Mouse (Mus musculus): Measurements from ENCODE around the gene Nop53. TPM values are rescaled to one million over a fixed set of nuclear protein-coding genes. Genes with fewer than 3 reads are reported as not detected.
A peak's percentile ranks its signal among the peaks of the same experiment; 100 is the strongest.

Nop53 gene
- polyA plus RNA-seq, 1 experiment: 270 TPM

DNA sequence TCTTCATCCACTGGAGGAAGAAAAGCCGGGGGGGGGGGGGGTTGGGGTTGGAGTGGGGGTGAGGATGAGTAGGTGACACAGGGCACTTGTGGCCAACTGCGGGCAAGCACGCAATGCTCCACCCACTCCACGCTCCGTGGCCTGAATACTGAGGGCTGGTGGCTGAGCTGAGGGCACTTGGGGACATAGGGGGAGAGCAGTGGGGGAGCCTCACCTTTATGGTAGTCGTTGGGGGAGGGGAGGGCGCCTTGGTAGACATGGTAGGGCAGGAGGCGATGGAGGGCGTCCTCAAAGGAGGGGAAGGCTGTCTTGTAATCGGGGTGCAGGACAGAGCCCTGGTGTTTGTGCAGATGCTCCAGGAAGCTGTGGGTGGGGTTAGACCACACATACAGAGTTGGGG is 29.6 kb upstream of the Nop53 start:
- no peak overlapping the region for H3K4me3 ChIP-seq
- TF ChIP-seq CEBPB (IDR thresholded peaks at IDR 0.05; ENCODE audit: insufficient read depth, poor library complexity, severe bottlenecking) (no peak), TCF3 (IDR thresholded peaks at IDR 0.05; ENCODE audit: insufficient read length, low read depth) (no peak)
- peaks cover 7% of the 10 kb centered on the region for H3K36me3 ChIP-seq (ENCODE audit: control insufficient read depth, insufficient read depth)
- no peaks in the 10 kb centered on the region for H3K79me2 ChIP-seq (ENCODE audit: control insufficient read depth, insufficient read depth)
- H3K4me2 ChIP-seq (ENCODE audit: low read depth): no peak overlapping the region
- H3K27me3 ChIP-seq (ENCODE audit: control insufficient read depth, insufficient read depth, insufficient read length): no peaks in the 10 kb centered on the region
- H3ac ChIP-seq (ENCODE audit: control insufficient read depth, insufficient read length): no peak overlapping the region

DNA sequence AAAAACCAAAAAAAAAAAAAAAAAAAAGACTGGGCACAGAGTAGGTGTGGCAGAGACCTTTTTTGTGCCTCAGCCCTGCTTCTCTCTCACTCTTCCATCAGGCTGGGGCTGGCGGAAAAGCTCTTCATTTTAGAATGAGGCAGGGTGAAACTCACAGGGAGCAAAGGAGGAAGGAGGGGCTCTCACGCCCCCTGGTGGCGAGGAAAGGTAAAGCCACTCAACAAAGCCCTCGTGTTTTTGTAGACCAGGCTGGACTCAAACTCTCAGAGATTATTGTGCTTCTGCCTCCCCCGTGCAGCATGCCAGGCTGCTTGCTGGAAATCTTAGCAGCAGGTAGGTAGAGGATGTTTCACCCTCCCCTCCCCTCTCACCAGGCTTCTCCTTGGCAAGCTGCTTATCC is 28.8 kb upstream of the Nop53 start:
- no peak overlapping the region for H3K4me2 ChIP-seq (ENCODE audit: low read depth)
- no peak overlapping the region for H3K4me3 ChIP-seq
- no peaks in the 10 kb centered on the region for H3K79me2 ChIP-seq (ENCODE audit: control insufficient read depth, insufficient read depth)
- H3K27me3 ChIP-seq (ENCODE audit: control insufficient read depth, insufficient read depth, insufficient read length): no peaks in the 10 kb centered on the region
- TF ChIP-seq SRF (IDR thresholded peaks at IDR 0.05; ENCODE audit: control insufficient read depth, insufficient read length, low read depth): no peak
- no peak for TF ChIP-seq POLR2A (IDR thresholded peaks at IDR 0.05; ENCODE audit: insufficient read length, low read depth)
- TF ChIP-seq MYOD1 (IDR thresholded peaks at IDR 0.05; ENCODE audit: control insufficient read depth in 1 of 3, insufficient read length in 2 of 3, low read depth in 2 of 3): no peak
- TF ChIP-seq POLR2AphosphoS2 (IDR thresholded peaks at IDR 0.05; ENCODE audit: insufficient read length, low read depth): no peak
- no peak for TF ChIP-seq TCF3 (IDR thresholded peaks at IDR 0.05; ENCODE audit: insufficient read length, low read depth)
- no peak for TF ChIP-seq MAX (IDR thresholded peaks at IDR 0.05; ENCODE audit: low read depth)
- TF ChIP-seq TCF12 (IDR thresholded peaks at IDR 0.05; ENCODE audit: insufficient read depth, poor library complexity, severe bottlenecking): no peak
- peaks cover 7% of the 10 kb centered on the region for H3K36me3 ChIP-seq (ENCODE audit: control insufficient read depth, insufficient read depth)
- no peak overlapping the region for H3ac ChIP-seq (ENCODE audit: control insufficient read depth, insufficient read length)

GRCm38 (mm10) chr7:15972247-15972646 is 26.4 kb upstream of the Nop53 start:
- peaks cover 7% of the 10 kb centered on the region for H3K36me3 ChIP-seq (ENCODE audit: control insufficient read depth, insufficient read depth)
- H3K79me2 ChIP-seq (ENCODE audit: control insufficient read depth, insufficient read depth): peaks cover 2% of the 10 kb centered on the region
- H3K4me3 ChIP-seq: no peak overlapping the region
- no peak overlapping the region for H3K4me2 ChIP-seq (ENCODE audit: low read depth)
- no peaks in the 10 kb centered on the region for H3K27me3 ChIP-seq (ENCODE audit: control insufficient read depth, insufficient read depth, insufficient read length)
- TF ChIP-seq USF1 (IDR thresholded peaks at IDR 0.05; ENCODE audit: low read depth) (no peak), POLR2A (IDR thresholded peaks at IDR 0.05; ENCODE audit: insufficient read length, low read depth) (no peak), E2F4 (IDR thresholded peaks at IDR 0.05; ENCODE audit: insufficient read depth) (no peak), TCF12 (IDR thresholded peaks at IDR 0.05; ENCODE audit: insufficient read depth, poor library complexity, severe bottlenecking) (no peak), TCF3 (IDR thresholded peaks at IDR 0.05; ENCODE audit: insufficient read length, low read depth) (no peak), CEBPB (IDR thresholded peaks at IDR 0.05; ENCODE audit: insufficient read depth, poor library complexity, severe bottlenecking) (no peak), MYOD1 (IDR thresholded peaks at IDR 0.05; ENCODE audit: control insufficient read depth in 1 of 3, insufficient read length in 2 of 3, low read depth in 2 of 3) (no peak), REST (IDR thresholded peaks at IDR 0.05; ENCODE audit: insufficient read depth, insufficient read length) (no peak), MAX (IDR thresholded peaks at IDR 0.05; ENCODE audit: low read depth) (no peak), SRF (IDR thresholded peaks at IDR 0.05; ENCODE audit: control insufficient read depth, insufficient read length, low read depth) (no peak)
- no peak overlapping the region for H3ac ChIP-seq (ENCODE audit: control insufficient read depth, insufficient read length)

DNA sequence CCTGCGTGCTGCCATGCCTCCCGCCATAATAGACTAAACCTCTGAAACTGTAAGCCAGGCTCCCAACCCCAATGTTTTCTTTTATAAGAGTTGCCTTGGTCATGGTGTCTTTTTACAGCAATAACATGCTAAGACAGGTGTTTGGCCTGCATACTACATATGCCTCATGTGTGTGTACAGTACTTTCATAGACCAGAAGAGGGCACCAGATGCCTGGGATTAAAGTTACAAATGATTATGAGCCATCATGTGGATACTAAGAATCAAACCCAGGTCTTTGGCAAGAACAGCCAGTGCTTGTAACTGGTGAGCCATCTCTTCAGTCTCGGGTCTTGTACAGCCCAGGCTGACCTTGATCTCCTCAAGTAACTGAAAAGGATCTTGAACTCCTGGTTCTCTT is 23.8 kb upstream of the Nop53 start:
- TF ChIP-seq E2F4 (IDR thresholded peaks at IDR 0.05; ENCODE audit: insufficient read depth) (no peak), POLR2AphosphoS2 (IDR thresholded peaks at IDR 0.05; ENCODE audit: insufficient read length, low read depth) (no peak), MYOD1 (IDR thresholded peaks at IDR 0.05; ENCODE audit: control insufficient read depth in 1 of 3, insufficient read length in 2 of 3, low read depth in 2 of 3) (no peak), REST (IDR thresholded peaks at IDR 0.05; ENCODE audit: insufficient read depth, insufficient read length) (no peak), MAX (IDR thresholded peaks at IDR 0.05; ENCODE audit: low read depth) (no peak), SRF (IDR thresholded peaks at IDR 0.05; ENCODE audit: control insufficient read depth, insufficient read length, low read depth) (no peak)
- Histone ChIP-seq H3K4me3 (no peak overlapping the region), H3K4me2 (ENCODE audit: low read depth) (no peak overlapping the region), H3K27me3 (ENCODE audit: control insufficient read depth, insufficient read depth, insufficient read length) (no peaks in the 10 kb centered on the region), H3ac (ENCODE audit: control insufficient read depth, insufficient read length) (no peak overlapping the region), H3K36me3 (ENCODE audit: control insufficient read depth, insufficient read depth) (peaks cover 7% of the 10 kb centered on the region), H3K79me2 (ENCODE audit: control insufficient read depth, insufficient read depth) (peaks cover 25% of the 10 kb centered on the region)

DNA sequence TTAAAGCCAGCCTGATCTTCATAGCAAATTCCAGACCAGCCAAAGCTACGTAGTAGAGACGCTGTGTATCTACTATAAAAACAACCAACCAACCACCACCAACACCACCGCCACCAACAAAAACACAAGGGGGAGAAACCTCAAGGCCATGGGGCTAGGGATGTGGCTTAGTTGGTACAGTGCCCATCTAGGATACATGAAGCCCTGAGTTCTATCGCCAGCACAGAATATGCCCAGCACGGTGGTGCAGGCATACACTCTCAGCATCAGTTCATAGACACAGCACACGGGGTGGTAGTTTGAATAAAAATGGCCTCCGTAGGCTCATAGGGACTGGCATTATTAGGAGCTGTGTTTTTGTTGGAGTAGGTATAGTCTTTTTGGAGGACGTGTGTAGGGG is 22.4 kb upstream of the Nop53 start:
- TF ChIP-seq MYOG (IDR thresholded peaks at IDR 0.05; ENCODE audit: control insufficient read depth in 1 of 3, insufficient read depth in 1 of 3, insufficient read length in 2 of 3, low read depth in 2 of 3): no peak
- TF ChIP-seq TCF3 (IDR thresholded peaks at IDR 0.05; ENCODE audit: insufficient read length, low read depth): no peak
- TF ChIP-seq POLR2AphosphoS2 (IDR thresholded peaks at IDR 0.05; ENCODE audit: insufficient read length, low read depth): peak; percentile 38
- no peak for TF ChIP-seq MAX (IDR thresholded peaks at IDR 0.05; ENCODE audit: low read depth)
- no peak for TF ChIP-seq USF1 (IDR thresholded peaks at IDR 0.05; ENCODE audit: low read depth)
- no peak for TF ChIP-seq CEBPB (IDR thresholded peaks at IDR 0.05; ENCODE audit: insufficient read depth, poor library complexity, severe bottlenecking)
- no peak for TF ChIP-seq MYOD1 (IDR thresholded peaks at IDR 0.05; ENCODE audit: control insufficient read depth in 1 of 3, insufficient read length in 2 of 3, low read depth in 2 of 3)
- H3K27me3 ChIP-seq (ENCODE audit: control insufficient read depth, insufficient read depth, insufficient read length): no peaks in the 10 kb centered on the region
- no peak overlapping the region for H3ac ChIP-seq (ENCODE audit: control insufficient read depth, insufficient read length)
- H3K4me3 ChIP-seq: no peak overlapping the region
- H3K36me3 ChIP-seq (ENCODE audit: control insufficient read depth, insufficient read depth): no peaks in the 10 kb centered on the region
- H3K4me2 ChIP-seq (ENCODE audit: low read depth): no peak overlapping the region
- H3K79me2 ChIP-seq (ENCODE audit: control insufficient read depth, insufficient read depth): peaks cover 35% of the 10 kb centered on the region
